Mouse (Mus musculus): Measurements from ENCODE around the gene Gnb2.

DNA sequence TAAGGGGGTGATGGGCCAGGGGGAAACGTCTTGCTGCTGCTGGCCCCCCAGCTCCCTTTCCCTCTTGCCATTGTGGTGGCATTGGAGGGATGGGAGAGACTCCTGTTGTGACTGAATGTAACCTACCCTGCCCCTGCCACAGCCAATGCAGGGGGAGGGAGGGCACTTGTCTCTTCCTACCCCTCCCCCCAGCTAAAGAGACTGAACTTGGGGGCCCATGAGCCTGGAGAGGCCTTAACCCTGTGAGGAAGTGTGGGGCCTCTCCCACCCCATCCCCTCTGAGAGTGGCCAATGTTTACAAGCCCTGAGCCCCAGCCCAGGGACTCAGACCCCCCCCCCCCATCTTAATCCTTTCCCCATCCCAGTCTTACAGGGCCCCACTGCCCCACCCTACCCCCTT is 5.9 kb downstream of the Gnb2 start:
- TF ChIP-seq CTCF (IDR thresholded peaks at IDR 0.05; ENCODE audit: borderline replicate concordance, control insufficient read depth, extremely low read depth, insufficient read depth, low read length, poor library complexity) (no peak), POLR2A (IDR thresholded peaks at IDR 0.05; ENCODE audit: control insufficient read depth, extremely low read depth, insufficient read depth, low read length, poor library complexity) (no peak)

Data from thymus, adult 2 months (tissue).